Mouse (Mus musculus) forebrain, postnatal 0 days (tissue): Measurements from ENCODE around the gene C530008M17Rik. TPM values are rescaled to one million over a fixed set of nuclear protein-coding genes. Genes with fewer than 3 reads are reported as not detected.

Experiments used
- ATAC-seq: fragments of 200-750 bp; cut with Nextera tagmentation; 2 replicates; pipeline ENCODE4 v1.8.0; 2017; ENCODE audit warnings: mild to moderate bottlenecking, moderate library complexity
- DNase-seq: peaks from one replicate; pipeline ENCODE4 v3.0.0-alpha.2; 2015
- H3K27ac ChIP-seq: fragments of 300-500 bp; sonication (generic); 2 replicates; pipeline ENCODE4 v1.5.1; 2014; ENCODE audit warnings: low read depth, mild to moderate bottlenecking, antibody characterized with exemption, low read length, moderate library complexity, mixed read lengths
- H3K27me3 ChIP-seq: fragments of 300-500 bp; sonication (generic); 2 replicates; pipeline ENCODE4 v1.6.1; 2014; ENCODE audit warnings: mild to moderate bottlenecking, low read length, mixed read lengths; ENCODE audit not compliant: insufficient read depth
- H3K36me3 ChIP-seq: fragments of 300-500 bp; sonication (generic); 2 replicates; pipeline ENCODE4 v1.6.1; 2014; ENCODE audit warnings: mild to moderate bottlenecking, moderate library complexity; ENCODE audit not compliant: insufficient read depth
- H3K4me1 ChIP-seq: fragments of 300-500 bp; sonication (generic); 2 replicates; pipeline ENCODE4 v1.6.1; 2014; ENCODE audit warnings: antibody characterized with exemption; ENCODE audit not compliant: insufficient read depth
- H3K4me2 ChIP-seq: fragments of 300-500 bp; sonication (generic); 2 replicates; pipeline ENCODE4 v1.6.1; 2014; ENCODE audit warnings: low read depth, mild to moderate bottlenecking, moderate library complexity
- H3K4me3 ChIP-seq: fragments of 300-500 bp; sonication (generic); 2 replicates; pipeline ENCODE4 v1.5.1; 2014; ENCODE audit warnings: low read depth, low read length, mixed read lengths
- H3K9ac ChIP-seq: fragments of 300-500 bp; sonication (generic); 2 replicates; pipeline ENCODE4 v1.6.1; 2014; ENCODE audit warnings: mild to moderate bottlenecking
- H3K9me3 ChIP-seq: fragments of 300-500 bp; sonication (generic); 2 replicates; pipeline ENCODE4 v1.6.1; 2016; ENCODE audit warnings: low read length
- CTCF ChIP-seq: sonication (generic); IDR thresholded peaks from 2 replicates; pipeline ENCODE4 v1.5.1; 2016; ENCODE audit warnings: antibody characterized with exemption, control low read depth, low read depth
- WGBS: fragments of 180-500 bp; shearing (Covaris S2); extraction: QIAGEN DNeasy Blood & Tissue Kit; methylation state at CpG from one replicate; pipeline ENCODE4 v1.1.7; 2014; 5-methylcytosine and 5-hydroxymethylcytosine counted together
- polyA plus RNA-seq: library from polyadenylated mRNA; unstranded; fragments of >200 nt; fragmentation: Nextera tagmentation; extraction: Ambion mirVana; gene quantifications from 2 replicates; pipeline ENCODE4 v1.2.1, GENCODE M21; 2015
- total RNA-seq: library from RNA; depleted of rRNA; stranded (reverse); fragments of >200 nt; gene quantifications from 2 replicates; pipeline ENCODE4 v1.2.3, GENCODE M21; 2014

Gene C530008M17Rik
- total and polyA plus RNA-seq, 2 experiments from 2014 or later = 63.6 to 87.4 TPM

DNA sequence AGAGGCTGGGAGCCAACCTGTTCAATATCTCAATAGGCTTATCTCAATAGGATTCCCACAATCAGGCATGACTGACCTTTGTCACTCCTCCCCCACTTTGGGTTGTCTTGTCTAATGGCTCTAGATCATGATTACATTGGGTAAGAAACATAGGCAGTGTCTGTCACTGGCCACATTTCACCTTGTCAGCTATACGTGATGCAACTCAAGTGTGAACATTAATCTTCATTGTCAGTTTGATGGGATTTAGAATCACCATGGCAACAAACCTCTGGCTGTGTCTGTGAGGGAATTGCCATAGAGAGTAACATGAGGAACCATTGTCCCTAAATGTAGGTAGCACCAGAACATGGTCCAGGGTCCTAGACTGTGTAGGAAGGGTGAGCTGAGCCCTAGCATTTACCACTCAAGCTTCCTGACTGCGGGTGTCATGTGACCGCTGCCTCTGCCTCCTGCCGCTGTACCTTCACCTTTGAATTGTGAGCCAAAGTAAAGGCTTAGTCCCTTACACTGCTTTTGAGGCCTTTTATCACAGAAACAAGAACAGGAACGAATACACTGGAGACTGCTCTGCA lies 5.1 kb upstream of the C530008M17Rik start:
- Histone ChIP-seq H3K36me3 (no peaks in the 10 kb centered on the region), H3K4me2 (no peak overlapping the region), H3K9me3 (no peaks in the 10 kb centered on the region), H3K4me1 (no peaks in the 10 kb centered on the region), H3K27me3 (no peaks in the 10 kb centered on the region), H3K4me3 (no peak overlapping the region), H3K9ac (no peak overlapping the region), H3K27ac (no peak overlapping the region)
- no peak for TF ChIP-seq CTCF
- ATAC-seq (peak; percentile 45), DNase-seq (no peak)
- 47% methylated on average over 5 of the region's 5 CpGs for WGBS

DNA sequence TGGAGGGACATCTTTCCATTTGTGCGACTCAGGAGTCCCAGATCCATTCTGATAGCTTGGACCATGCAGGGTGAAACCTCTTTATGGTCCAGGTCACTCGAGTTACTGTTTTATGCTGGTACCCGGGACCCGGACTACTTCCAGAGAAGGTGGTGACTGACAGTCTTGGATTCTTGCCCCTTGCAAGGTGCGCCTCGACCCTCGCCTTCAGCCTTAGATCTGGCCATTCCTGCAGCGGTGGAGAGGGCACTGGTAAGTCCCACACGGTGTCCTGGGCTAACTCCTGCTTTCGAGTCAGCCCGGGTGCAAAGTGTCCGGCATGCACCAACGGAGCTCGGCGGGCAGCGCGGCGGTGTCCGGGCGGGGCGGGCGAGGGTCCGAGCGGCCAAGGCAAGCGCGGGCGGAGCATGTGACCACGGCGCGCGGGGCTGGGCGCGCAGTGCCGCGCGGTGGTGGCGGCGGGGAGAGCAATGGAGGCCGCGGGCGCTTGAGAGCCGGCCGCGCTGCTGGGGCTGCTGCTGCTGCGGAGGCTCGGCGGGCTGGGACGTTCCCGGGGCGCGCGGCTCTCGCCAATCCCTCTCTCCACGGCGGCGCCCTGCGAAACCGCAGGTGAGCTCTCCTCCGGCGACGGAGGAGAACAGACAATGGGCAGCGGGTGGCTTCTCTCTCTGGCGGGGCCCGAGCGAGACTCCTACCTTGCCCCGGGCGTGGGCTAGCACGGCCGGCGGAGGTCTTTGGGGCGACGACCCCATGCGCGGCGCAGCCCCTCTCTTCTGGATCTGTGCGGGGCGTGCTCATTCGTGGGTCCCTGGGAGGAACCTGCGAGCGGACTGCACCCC lies 1.2 kb downstream of the C530008M17Rik start:
- Histone ChIP-seq H3K9me3 (no peaks in the 10 kb centered on the region), H3K4me1 (peaks cover 6% of the 10 kb centered on the region; the same call in 1 of the 2 replicates), H3K27ac (peak overlapping the region; percentile 99), H3K36me3 (no peaks in the 10 kb centered on the region), H3K9ac (peak overlapping the region; percentile 100), H3K4me3 (peak overlapping the region; percentile 90), H3K27me3 (no peaks in the 10 kb centered on the region), H3K4me2 (peak overlapping the region; percentile 71)
- ATAC-seq (peak; percentile 92), DNase-seq (peak; percentile 84)
- peak; percentile 60 for TF ChIP-seq CTCF
- WGBS = 3% methylated on average over 65 of the region's 80 CpGs

DNA sequence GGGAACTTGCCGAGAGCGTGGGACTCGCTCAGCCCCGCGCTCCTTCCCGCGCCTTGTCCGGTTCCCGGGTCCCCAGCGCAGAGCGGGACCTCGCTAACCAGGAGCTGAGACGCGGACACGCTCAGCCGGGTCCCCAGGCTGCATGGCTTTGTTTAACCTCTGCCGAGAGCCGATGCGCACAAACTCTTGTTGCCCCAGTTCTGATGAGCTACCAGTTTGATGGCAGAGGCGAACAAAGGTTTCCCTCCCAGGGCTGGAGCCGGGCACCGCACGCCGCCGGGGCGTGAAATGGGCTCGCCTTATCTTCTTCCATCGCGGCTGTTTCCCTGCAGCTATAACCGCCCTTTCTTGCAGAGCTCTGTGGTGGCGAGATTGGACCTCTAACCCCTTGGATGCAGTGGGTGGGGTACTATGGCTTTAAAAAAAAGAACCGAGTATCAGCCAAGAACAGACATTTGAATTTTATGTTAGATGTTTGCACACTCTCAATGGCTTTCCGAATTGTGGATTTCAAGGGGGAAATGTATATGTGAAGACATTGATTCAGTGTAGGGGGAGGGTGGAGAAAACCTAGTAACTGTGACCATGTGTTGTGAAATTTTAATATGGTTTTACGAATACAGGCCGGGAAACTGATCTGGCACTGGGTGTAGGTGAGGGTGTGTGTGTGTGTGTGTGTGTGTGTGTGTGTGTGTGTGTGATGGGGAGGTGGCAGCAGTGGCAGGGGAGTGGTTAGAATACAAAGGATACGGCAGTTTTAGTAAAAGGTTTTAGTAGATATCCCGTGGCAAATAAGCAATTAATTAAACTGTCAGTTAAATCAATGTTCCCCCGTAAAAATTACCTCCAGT lies 2.0 kb downstream of the C530008M17Rik start:
- Histone ChIP-seq H3K9me3 (no peaks in the 10 kb centered on the region), H3K36me3 (no peaks in the 10 kb centered on the region), H3K27me3 (no peaks in the 10 kb centered on the region), H3K9ac (peak overlapping the region; percentile 100), H3K4me3 (peak overlapping the region; percentile 90), H3K4me1 (peaks cover 6% of the 10 kb centered on the region; the same call in 1 of the 2 replicates), H3K4me2 (peak overlapping the region; percentile 71), H3K27ac (peak overlapping the region; percentile 99)
- no peak for TF ChIP-seq CTCF
- 2% methylated on average over 38 of the region's 38 CpGs for WGBS
- ATAC-seq (peak; percentile 75), DNase-seq (peak; percentile 77)

DNA sequence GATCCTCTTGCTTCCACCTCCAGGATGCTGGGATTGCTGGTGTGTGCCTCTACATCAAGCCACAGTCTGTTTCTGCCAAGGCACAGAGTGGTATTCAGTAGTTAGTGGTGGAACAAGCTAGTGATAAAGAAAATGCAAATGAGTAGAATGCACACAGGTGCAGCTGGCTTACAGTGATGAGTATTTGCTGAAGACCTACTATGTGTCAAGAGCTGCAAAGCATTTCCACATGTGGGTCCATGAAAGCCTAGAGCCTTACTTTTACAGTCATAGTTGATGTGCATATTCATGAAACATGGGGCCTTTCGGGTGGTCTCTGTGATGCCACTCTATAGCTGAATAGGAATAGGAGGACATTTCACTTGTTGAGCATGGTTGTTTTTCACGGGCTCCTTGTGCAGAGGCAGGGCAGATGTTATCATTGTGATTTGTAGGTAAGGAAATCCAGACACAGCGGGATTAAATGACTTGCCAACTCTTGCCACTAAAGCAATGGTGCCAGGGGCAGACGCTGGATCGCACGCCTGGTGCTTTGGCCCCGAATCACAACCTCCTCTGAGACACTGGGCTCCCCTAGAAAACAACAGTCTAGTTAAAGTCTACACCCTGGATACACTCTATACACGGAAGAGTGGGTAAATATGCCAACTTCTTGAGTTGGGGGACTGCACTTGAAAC lies 3.8 kb downstream of the C530008M17Rik start:
- H3K4me2 ChIP-seq = peak overlapping the region; percentile 71
- DNase-seq (no peak), ATAC-seq (no peak)
- no peak overlapping the region for H3K9ac ChIP-seq
- no peaks in the 10 kb centered on the region for H3K27me3 ChIP-seq
- H3K36me3 ChIP-seq = no peaks in the 10 kb centered on the region
- 60% methylated on average over 8 of the region's 8 CpGs for WGBS
- H3K4me1 ChIP-seq = peaks cover 6% of the 10 kb centered on the region; the same call in 1 of the 2 replicates
- no peak for TF ChIP-seq CTCF
- H3K4me3 ChIP-seq = no peak overlapping the region
- H3K9me3 ChIP-seq = no peaks in the 10 kb centered on the region
- H3K27ac ChIP-seq = no peak overlapping the region

DNA sequence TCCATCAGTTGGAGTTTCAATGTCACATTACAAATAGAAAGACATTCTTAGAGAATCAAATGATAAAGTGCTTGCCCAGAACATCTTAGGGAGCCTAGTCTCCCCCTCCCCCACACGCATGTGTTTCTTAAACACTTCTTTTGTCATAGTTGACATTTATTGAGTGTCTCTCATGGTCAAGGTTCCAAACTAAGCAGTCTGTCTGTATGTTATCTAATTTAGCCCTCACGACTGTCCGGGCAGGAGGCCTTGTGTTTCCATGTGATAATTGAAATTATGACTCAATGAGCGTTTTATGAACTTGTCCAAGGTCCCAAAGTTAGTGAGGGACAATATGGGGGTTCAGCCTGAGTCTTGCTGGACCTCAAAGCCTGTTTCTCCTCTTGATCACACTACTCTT lies 5.0 kb downstream of the C530008M17Rik start:
- H3K27me3 ChIP-seq = no peaks in the 10 kb centered on the region
- no peak overlapping the region for H3K27ac ChIP-seq
- no peak overlapping the region for H3K4me3 ChIP-seq
- no peaks in the 10 kb centered on the region for H3K36me3 ChIP-seq
- 83% methylated on average over 4 of the region's 4 CpGs for WGBS
- no peak overlapping the region for H3K9ac ChIP-seq
- no peak overlapping the region for H3K4me2 ChIP-seq
- H3K4me1 ChIP-seq = peaks cover 6% of the 10 kb centered on the region; the same call in 1 of the 2 replicates
- TF ChIP-seq CTCF = no peak
- DNase-seq = no peak
- ATAC-seq = no peak
- no peaks in the 10 kb centered on the region for H3K9me3 ChIP-seq

DNA sequence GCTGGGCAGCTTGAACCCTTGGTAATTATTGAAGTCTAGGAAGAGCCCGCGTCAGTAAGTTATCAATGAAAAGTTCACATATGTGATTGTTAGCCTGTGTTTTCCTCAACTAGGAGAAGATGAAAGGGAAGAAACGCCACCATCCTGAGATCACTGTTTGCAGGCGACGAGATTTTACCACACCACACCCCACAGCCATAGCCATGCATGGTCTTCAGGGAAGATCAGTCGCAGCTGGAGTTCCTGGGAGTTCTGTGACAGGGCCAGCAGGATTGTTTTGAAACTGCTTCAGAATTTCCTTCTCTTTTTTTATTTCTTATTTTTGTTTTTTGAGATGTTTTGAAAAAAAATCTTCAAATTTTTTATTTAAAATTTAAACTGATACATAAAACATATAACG lies 8.6 kb downstream of the C530008M17Rik start:
- no peak for ATAC-seq
- 65% methylated on average over 7 of the region's 7 CpGs for WGBS

More for the DNA sequence above, 8.6 kb downstream of the C530008M17Rik start:
- H3K4me1 ChIP-seq = peaks cover 4% of the 10 kb centered on the region; the same call in 1 of the 2 replicates
- no peak overlapping the region for H3K4me3 ChIP-seq
- no peak overlapping the region for H3K9ac ChIP-seq
- no peaks in the 10 kb centered on the region for H3K27me3 ChIP-seq
- DNase-seq = no peak
- no peaks in the 10 kb centered on the region for H3K9me3 ChIP-seq
- no peak overlapping the region for H3K4me2 ChIP-seq
- H3K36me3 ChIP-seq = no peaks in the 10 kb centered on the region
- no peak for TF ChIP-seq CTCF
- H3K27ac ChIP-seq = no peak overlapping the region
